Mouse (Mus musculus): Measurements from ENCODE around the gene Arsb. TPM values are rescaled to one million over a fixed set of nuclear protein-coding genes. Genes with fewer than 3 reads are reported as not detected.

The Arsb gene
- polyA plus RNA-seq, 1 experiment from 2014 or later: 9.8 TPM

DNA sequence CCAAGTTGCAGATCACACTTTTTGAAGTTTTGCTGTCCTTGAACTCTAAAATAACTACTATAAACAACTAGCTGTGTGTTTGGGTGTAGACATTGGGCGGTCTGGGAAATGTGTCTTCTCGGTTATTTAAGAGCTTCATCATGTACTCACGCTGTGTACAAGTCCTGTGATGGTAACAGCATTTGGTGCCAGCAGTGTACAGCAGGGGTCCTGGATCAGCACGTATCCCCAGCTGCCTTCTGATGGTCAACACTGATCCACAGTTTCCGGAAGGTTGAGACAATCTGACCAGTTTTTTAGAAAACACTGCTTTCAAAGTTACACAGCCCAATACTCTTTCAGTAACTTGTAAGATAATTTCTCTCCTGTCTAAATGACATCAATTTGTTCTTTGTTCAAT, 108.0 kb downstream of the Arsb start:
- no peak for ATAC-seq (ENCODE audit: low FRiP score, low read depth)
- Histone ChIP-seq H3K9me3 (no peaks in the 10 kb centered on the region), H3K27me3 (no peaks in the 10 kb centered on the region), H3K9ac (replicated peaks) (no peak overlapping the region), H3K27ac (replicated peaks) (no peak overlapping the region), H3K4me3 (no peak overlapping the region), H3K4me1 (peaks cover 4% of the 10 kb centered on the region; the same call in 1 of the 2 replicates), H3K36me3 (no peaks in the 10 kb centered on the region), H3K4me2 (replicated peaks) (no peak overlapping the region)
- 86% methylated on average over 5 of the region's 5 CpGs for WGBS

DNA sequence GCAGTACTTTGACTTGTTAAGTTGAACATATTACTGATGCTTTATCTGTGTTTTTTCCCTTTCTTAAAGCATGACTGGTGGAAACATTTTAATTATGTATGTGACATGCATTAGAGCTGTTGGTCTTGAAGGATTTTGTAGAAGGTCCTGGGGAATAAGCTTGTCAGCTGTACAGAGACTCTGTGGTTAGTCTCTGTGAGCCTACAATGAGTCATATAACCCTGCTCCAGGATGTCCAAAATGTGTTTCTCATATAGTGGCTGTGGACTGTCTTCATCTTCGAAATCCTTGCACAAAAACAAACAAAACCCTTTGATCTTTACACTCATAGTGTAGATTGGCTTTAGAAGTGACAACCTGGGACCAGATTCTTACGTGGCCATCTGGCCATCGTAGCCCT, 110.7 kb downstream of the Arsb start:
- no peak overlapping the region for H3K4me3 ChIP-seq
- H3K27me3 ChIP-seq: no peaks in the 10 kb centered on the region
- peaks cover 4% of the 10 kb centered on the region; the same call in 1 of the 2 replicates for H3K4me1 ChIP-seq
- no peak overlapping the region for H3K4me2 ChIP-seq (replicated peaks)
- no peak overlapping the region for H3K27ac ChIP-seq (replicated peaks)
- no peaks in the 10 kb centered on the region for H3K9me3 ChIP-seq
- H3K36me3 ChIP-seq: no peaks in the 10 kb centered on the region
- 84% methylated on average over 3 of the region's 3 CpGs for WGBS
- no peak for ATAC-seq (ENCODE audit: low FRiP score, low read depth)
- H3K9ac ChIP-seq (replicated peaks): no peak overlapping the region

DNA sequence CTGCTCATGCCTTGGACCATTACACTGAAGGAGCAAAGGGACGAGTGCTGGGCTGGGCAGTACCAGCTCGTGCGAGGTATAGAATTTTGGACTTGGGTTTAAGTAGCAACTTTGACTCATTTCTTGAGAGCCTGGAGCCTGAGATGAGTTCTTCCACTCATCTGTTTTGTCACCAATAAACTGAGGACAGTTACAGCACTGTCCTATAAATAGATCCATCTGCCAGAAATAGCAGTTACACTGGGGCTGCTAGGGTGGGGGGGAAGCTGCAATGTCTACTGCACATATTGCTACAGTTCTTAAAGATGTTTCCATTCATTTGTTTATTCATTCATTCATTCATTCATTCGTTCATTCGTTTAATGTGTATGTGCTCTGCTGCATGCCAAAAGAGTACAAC, 115.6 kb downstream of the Arsb start:
- H3K27me3 ChIP-seq: no peaks in the 10 kb centered on the region
- no peak for ATAC-seq (ENCODE audit: low FRiP score, low read depth)
- no peaks in the 10 kb centered on the region for H3K36me3 ChIP-seq
- H3K4me3 ChIP-seq: no peak overlapping the region
- no peak overlapping the region for H3K27ac ChIP-seq (replicated peaks)
- H3K4me1 ChIP-seq: peaks cover 4% of the 10 kb centered on the region; the same call in 1 of the 2 replicates
- H3K9ac ChIP-seq (replicated peaks): no peak overlapping the region
- no peaks in the 10 kb centered on the region for H3K9me3 ChIP-seq
- WGBS: 92% methylated on average over 5 of the region's 5 CpGs
- no peak overlapping the region for H3K4me2 ChIP-seq (replicated peaks)

DNA sequence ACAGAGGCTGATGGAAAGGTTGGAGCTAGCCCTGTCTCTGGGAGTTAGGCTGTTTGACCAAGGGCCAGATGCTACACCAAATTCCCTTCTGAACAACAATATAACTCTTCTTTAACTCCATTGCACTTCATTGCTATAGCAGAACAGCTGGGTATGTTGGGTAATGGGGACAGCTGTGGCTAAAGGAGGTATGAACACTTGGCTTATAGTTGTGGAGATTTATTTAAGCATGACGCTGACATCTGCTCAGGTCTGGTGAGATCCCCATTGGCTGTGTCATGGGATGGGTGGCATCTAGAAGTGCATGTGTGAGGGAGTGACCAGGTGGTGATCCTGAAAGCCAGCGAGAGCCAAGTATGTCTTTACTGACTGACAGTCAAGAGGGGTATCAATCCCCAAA, 116.8 kb downstream of the Arsb start:
- no peak for ATAC-seq (ENCODE audit: low FRiP score, low read depth)
- 98% methylated on average over 2 of the region's 2 CpGs for WGBS

DNA sequence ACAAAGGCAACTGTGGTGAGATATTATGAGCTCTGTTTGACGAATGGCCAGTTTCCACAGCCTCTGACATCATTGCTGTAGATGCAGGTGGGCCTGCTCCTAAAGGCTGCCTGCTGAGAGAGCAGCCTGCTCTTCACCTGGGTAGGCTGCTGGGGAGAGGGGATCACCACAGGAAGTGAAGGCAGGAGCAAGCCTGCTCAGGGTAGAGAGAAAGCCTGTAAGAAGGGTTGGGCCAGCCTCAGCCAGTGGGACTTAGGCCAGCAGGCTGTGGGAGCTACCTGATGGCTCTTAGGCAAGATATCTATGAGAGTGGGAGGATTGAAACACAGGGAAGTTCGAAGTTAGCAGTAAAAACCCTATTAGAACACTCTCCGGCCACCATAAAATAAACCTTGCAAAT, 117.5 kb downstream of the Arsb start:
- no peak overlapping the region for H3K27ac ChIP-seq (replicated peaks)
- H3K9ac ChIP-seq (replicated peaks): no peak overlapping the region
- WGBS: 81% methylated on average over 3 of the region's 3 CpGs
- no peaks in the 10 kb centered on the region for H3K4me1 ChIP-seq
- ATAC-seq (ENCODE audit: low FRiP score, low read depth): no peak
- no peaks in the 10 kb centered on the region for H3K27me3 ChIP-seq
- no peaks in the 10 kb centered on the region for H3K9me3 ChIP-seq
- H3K4me2 ChIP-seq (replicated peaks): no peak overlapping the region
- H3K4me3 ChIP-seq: no peak overlapping the region
- H3K36me3 ChIP-seq: no peaks in the 10 kb centered on the region

More for the DNA sequence above, 116.8 kb downstream of the Arsb start:
- H3K4me3 ChIP-seq: no peak overlapping the region
- H3K9me3 ChIP-seq: no peaks in the 10 kb centered on the region
- H3K27ac ChIP-seq (replicated peaks): no peak overlapping the region
- H3K36me3 ChIP-seq: no peaks in the 10 kb centered on the region
- no peak overlapping the region for H3K9ac ChIP-seq (replicated peaks)
- no peaks in the 10 kb centered on the region for H3K27me3 ChIP-seq
- H3K4me2 ChIP-seq (replicated peaks): no peak overlapping the region
- peaks cover 2% of the 10 kb centered on the region; the same call in 1 of the 2 replicates for H3K4me1 ChIP-seq

DNA sequence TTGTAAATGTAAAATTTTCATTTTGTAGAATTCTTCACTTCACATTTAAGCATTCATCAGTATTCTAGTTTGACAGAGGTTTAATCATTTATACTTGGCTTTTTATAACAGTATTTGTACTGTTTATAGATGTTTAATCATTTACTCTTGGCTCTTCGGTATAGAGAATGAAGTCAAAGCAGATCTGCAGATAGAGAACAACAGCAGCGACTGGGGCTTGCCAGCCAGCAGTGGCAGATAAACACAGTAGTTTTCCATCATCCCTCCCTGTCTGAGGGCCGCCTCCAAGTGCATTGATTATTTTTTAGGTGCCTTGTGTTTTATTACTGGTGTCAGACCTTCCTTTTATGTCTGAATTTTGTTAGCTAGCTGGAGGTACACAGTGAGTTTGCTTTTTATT, 118.6 kb downstream of the Arsb start:
- H3K4me1 ChIP-seq: no peaks in the 10 kb centered on the region
- ATAC-seq (ENCODE audit: low FRiP score, low read depth): no peak
- WGBS: 92% methylated on average over 3 of the region's 3 CpGs
- no peaks in the 10 kb centered on the region for H3K36me3 ChIP-seq
- H3K4me2 ChIP-seq (replicated peaks): no peak overlapping the region
- no peak overlapping the region for H3K4me3 ChIP-seq
- no peak overlapping the region for H3K9ac ChIP-seq (replicated peaks)
- no peak overlapping the region for H3K27ac ChIP-seq (replicated peaks)
- no peaks in the 10 kb centered on the region for H3K9me3 ChIP-seq
- H3K27me3 ChIP-seq: no peaks in the 10 kb centered on the region

- no peaks in the 10 kb centered on the region for H3K9me3 ChIP-seq
- H3K4me2 ChIP-seq (replicated peaks): no peak overlapping the region
- H3K36me3 ChIP-seq: no peaks in the 10 kb centered on the region
- no peaks in the 10 kb centered on the region for H3K4me1 ChIP-seq
- no peak overlapping the region for H3K9ac ChIP-seq (replicated peaks)
- H3K4me3 ChIP-seq: no peak overlapping the region
- no peak overlapping the region for H3K27ac ChIP-seq (replicated peaks)
- 85% methylated on average over 6 of the region's 6 CpGs for WGBS
- H3K27me3 ChIP-seq: no peaks in the 10 kb centered on the region
- ATAC-seq (ENCODE audit: low FRiP score, low read depth): no peak
These were observed 119.8 kb downstream of the Arsb start for GRCm38 (mm10) chr13:93891276-93891675.

GRCm38 (mm10) chr13:93892101-93892500, 120.7 kb downstream of the Arsb start:
- H3K4me3 ChIP-seq: no peak overlapping the region
- ATAC-seq (ENCODE audit: low FRiP score, low read depth): no peak
- H3K36me3 ChIP-seq: no peaks in the 10 kb centered on the region
- no peak overlapping the region for H3K9ac ChIP-seq (replicated peaks)
- no peaks in the 10 kb centered on the region for H3K27me3 ChIP-seq
- H3K9me3 ChIP-seq: no peaks in the 10 kb centered on the region
- no peak overlapping the region for H3K27ac ChIP-seq (replicated peaks)
- 88% methylated on average over 7 of the region's 7 CpGs for WGBS
- H3K4me2 ChIP-seq (replicated peaks): no peak overlapping the region
- H3K4me1 ChIP-seq: no peaks in the 10 kb centered on the region

DNA sequence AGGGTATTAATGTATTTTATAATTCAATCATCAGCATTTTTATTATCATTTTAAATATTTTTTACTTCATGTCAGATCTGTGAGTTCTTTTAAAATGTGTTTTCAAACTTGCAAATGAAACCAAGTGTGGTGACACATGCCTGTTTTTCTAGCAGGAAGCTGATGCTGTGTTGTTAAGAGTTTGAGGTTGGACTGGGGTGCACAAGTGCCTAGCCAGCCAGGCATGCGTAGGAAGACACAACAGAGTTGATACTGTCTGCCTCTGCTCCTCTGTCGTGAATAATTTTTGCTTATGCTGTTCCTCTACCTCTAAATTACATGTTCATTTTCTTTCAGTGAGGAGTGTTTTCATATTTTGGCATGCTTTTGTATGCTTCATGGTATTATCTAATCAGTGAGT, 122.7 kb downstream of the Arsb start:
- no peak overlapping the region for H3K4me3 ChIP-seq
- no peaks in the 10 kb centered on the region for H3K4me1 ChIP-seq
- 89% methylated on average over 2 of the region's 2 CpGs for WGBS
- H3K9ac ChIP-seq (replicated peaks): no peak overlapping the region
- no peaks in the 10 kb centered on the region for H3K9me3 ChIP-seq
- no peak overlapping the region for H3K4me2 ChIP-seq (replicated peaks)
- H3K27ac ChIP-seq (replicated peaks): no peak overlapping the region
- H3K36me3 ChIP-seq: no peaks in the 10 kb centered on the region
- no peaks in the 10 kb centered on the region for H3K27me3 ChIP-seq
- no peak for ATAC-seq (ENCODE audit: low FRiP score, low read depth)

- Histone ChIP-seq H3K4me1 (no peaks in the 10 kb centered on the region), H3K9ac (replicated peaks) (no peak overlapping the region), H3K4me2 (replicated peaks) (no peak overlapping the region)
These were observed 124.0 kb downstream of the Arsb start for GRCm38 (mm10) chr13:93895430-93895829.

DNA sequence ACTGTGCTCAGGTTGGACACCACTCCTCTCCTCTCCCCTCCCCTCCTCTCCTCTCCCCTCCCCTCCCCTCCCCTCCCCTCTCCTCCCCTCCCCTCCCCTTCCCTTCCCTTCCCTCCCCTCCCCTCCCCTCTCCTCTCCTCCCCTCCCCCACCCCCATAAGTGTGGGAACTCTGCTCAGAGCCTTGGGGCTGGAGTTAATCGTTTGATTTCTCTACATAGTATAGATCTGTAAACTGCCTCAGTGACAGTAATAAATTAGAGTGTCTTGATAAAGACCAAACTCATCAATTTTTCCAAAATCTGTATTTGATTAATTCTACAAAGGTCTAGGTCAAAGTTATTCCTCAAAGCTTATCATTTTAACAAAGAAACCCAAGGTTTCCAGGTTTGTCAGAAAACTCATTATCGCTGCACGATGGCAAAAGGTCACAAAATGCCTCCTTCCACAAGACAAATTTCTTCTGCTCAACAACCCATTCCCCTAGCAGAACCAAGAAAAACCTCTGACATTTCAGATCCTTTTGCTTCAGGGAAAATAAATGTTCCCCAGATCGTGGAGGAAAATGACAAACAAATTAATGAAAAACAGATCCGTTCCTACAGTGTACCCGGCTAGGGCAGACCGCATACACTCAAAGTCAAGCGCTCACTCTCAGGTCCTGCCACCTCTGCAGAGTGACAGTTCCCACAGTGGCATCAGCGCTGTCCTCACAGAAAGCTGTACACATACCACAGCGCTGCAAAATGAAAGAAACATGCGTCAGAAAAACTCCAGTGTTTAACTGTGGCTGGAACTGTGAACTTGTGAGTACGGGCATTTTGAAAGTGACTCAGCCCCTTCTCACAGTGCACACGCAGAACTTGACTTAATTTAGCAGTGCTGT, 126.8 kb downstream of the Arsb start:
- H3K27me3 ChIP-seq: no peaks in the 10 kb centered on the region
- H3K9me3 ChIP-seq: no peaks in the 10 kb centered on the region
- WGBS: 77% methylated on average over 13 of the region's 13 CpGs
- H3K4me1 ChIP-seq: no peaks in the 10 kb centered on the region
- H3K9ac ChIP-seq (replicated peaks): no peak overlapping the region
- H3K4me3 ChIP-seq: no peak overlapping the region
- no peak overlapping the region for H3K27ac ChIP-seq (replicated peaks)
- no peak overlapping the region for H3K4me2 ChIP-seq (replicated peaks)
- no peaks in the 10 kb centered on the region for H3K36me3 ChIP-seq
- ATAC-seq (ENCODE audit: low FRiP score, low read depth): no peak

More at GRCm38 (mm10) chr13:93895430-93895829, 124.0 kb downstream of the Arsb start:
- Histone ChIP-seq H3K36me3 (no peaks in the 10 kb centered on the region), H3K4me3 (no peak overlapping the region), H3K27me3 (no peaks in the 10 kb centered on the region), H3K27ac (replicated peaks) (no peak overlapping the region), H3K9me3 (no peaks in the 10 kb centered on the region)
- 84% methylated on average over 2 of the region's 2 CpGs for WGBS
- no peak for ATAC-seq (ENCODE audit: low FRiP score, low read depth)

- Histone ChIP-seq H3K36me3 (no peaks in the 10 kb centered on the region), H3K4me3 (no peak overlapping the region), H3K4me1 (no peaks in the 10 kb centered on the region), H3K9me3 (no peaks in the 10 kb centered on the region), H3K9ac (replicated peaks) (no peak overlapping the region), H3K4me2 (replicated peaks) (no peak overlapping the region), H3K27me3 (no peaks in the 10 kb centered on the region), H3K27ac (replicated peaks) (no peak overlapping the region)
- 83% methylated on average over 3 of the region's 3 CpGs for WGBS
- no peak for ATAC-seq (ENCODE audit: low FRiP score, low read depth)
These were observed 128.2 kb downstream of the Arsb start for GRCm38 (mm10) chr13:93899378-93900256.
